Mouse (Mus musculus): ENCODE data around the gene Ankrd12. TPM values are rescaled to one million over a fixed set of nuclear protein-coding genes. Genes with fewer than 3 reads are reported as not detected.

Gene Ankrd12
- polyA plus RNA-seq, 1 experiment from 2014 or later: 24.0 TPM

GRCm38 (mm10) chr17:65939461-65940192 is 137.3 kb downstream of the Ankrd12 start:
- peaks cover 16% of the 10 kb centered on the region for H3K4me1 ChIP-seq (replicated peaks)
- H3K9ac ChIP-seq: no peak overlapping the region
- H3K4me3 ChIP-seq (replicated peaks): no peak overlapping the region
- H3K4me2 ChIP-seq (replicated peaks): no peak overlapping the region
- no peaks in the 10 kb centered on the region for H3K27me3 ChIP-seq (replicated peaks)
- 41% methylated on average over 14 of the region's 14 CpGs for WGBS
- 0 out of 2 replicates have a peak overlapping the region, but pooled peaks have one; percentile 19 for H3K27ac ChIP-seq
- H3K36me3 ChIP-seq: 0 out of 2 replicates have a peak, but pooled peaks cover 4% of the 10 kb centered on the region
- H3K9me3 ChIP-seq: no peaks in the 10 kb centered on the region
- no peak for ATAC-seq

GRCm38 (mm10) chr17:65937671-65938070 is 139.2 kb downstream of the Ankrd12 start:
- H3K4me2 ChIP-seq (replicated peaks): no peak overlapping the region
- peaks cover 11% of the 10 kb centered on the region; the same call in 1 of the 2 replicates for H3K36me3 ChIP-seq
- ATAC-seq: no peak
- H3K9me3 ChIP-seq: no peaks in the 10 kb centered on the region
- H3K27me3 ChIP-seq (replicated peaks): no peaks in the 10 kb centered on the region
- peaks cover 16% of the 10 kb centered on the region for H3K4me1 ChIP-seq (replicated peaks)
- H3K9ac ChIP-seq: no peak overlapping the region
- no peak overlapping the region for H3K4me3 ChIP-seq (replicated peaks)
- WGBS: 91% methylated on average over 9 of the region's 9 CpGs
- no peak overlapping the region for H3K27ac ChIP-seq

GRCm38 (mm10) chr17:65933741-65934140 is 143.1 kb downstream of the Ankrd12 start:
- no peak overlapping the region for H3K4me2 ChIP-seq (replicated peaks)
- 92% methylated on average over 2 of the region's 2 CpGs for WGBS
- no peaks in the 10 kb centered on the region for H3K9me3 ChIP-seq
- no peak overlapping the region for H3K27ac ChIP-seq
- ATAC-seq: no peak
- no peak overlapping the region for H3K9ac ChIP-seq
- no peak overlapping the region for H3K4me3 ChIP-seq (replicated peaks)
- H3K4me1 ChIP-seq (replicated peaks): peaks cover 10% of the 10 kb centered on the region
- H3K27me3 ChIP-seq (replicated peaks): no peaks in the 10 kb centered on the region
- peaks cover 11% of the 10 kb centered on the region; the same call in 1 of the 2 replicates for H3K36me3 ChIP-seq

GRCm38 (mm10) chr17:65931525-65931924 is 145.4 kb downstream of the Ankrd12 start:
- H3K27me3 ChIP-seq (replicated peaks): no peaks in the 10 kb centered on the region
- 70% methylated on average over 6 of the region's 6 CpGs for WGBS
- H3K27ac ChIP-seq: 0 out of 2 replicates have a peak overlapping the region, but pooled peaks have one; percentile 14
- H3K4me2 ChIP-seq (replicated peaks): no peak overlapping the region
- no peak overlapping the region for H3K9ac ChIP-seq
- ATAC-seq: peak; percentile 17; the same call in 1 of the 2 replicates
- H3K9me3 ChIP-seq: no peaks in the 10 kb centered on the region
- H3K36me3 ChIP-seq: peaks cover 7% of the 10 kb centered on the region; the same call in 1 of the 2 replicates
- H3K4me1 ChIP-seq (replicated peaks): peaks cover 10% of the 10 kb centered on the region
- no peak overlapping the region for H3K4me3 ChIP-seq (replicated peaks)

- Histone ChIP-seq H3K9me3 (no peaks in the 10 kb centered on the region), H3K27ac (0 out of 2 replicates have a peak overlapping the region, but pooled peaks have one; percentile 14), H3K27me3 (replicated peaks) (no peaks in the 10 kb centered on the region), H3K4me3 (replicated peaks) (no peak overlapping the region), H3K36me3 (peaks cover 7% of the 10 kb centered on the region; the same call in 1 of the 2 replicates), H3K4me1 (replicated peaks) (peaks cover 10% of the 10 kb centered on the region), H3K9ac (no peak overlapping the region), H3K4me2 (replicated peaks) (no peak overlapping the region)
- peak; percentile 60; the same call in 1 of the 2 replicates for ATAC-seq
- 59% methylated on average over 6 of the region's 6 CpGs for WGBS
These were observed 145.9 kb downstream of the Ankrd12 start for GRCm38 (mm10) chr17:65930960-65931359.

- H3K9ac ChIP-seq: no peak overlapping the region
- no peak overlapping the region for H3K4me3 ChIP-seq (replicated peaks)
- no peaks in the 10 kb centered on the region for H3K9me3 ChIP-seq
- no peak overlapping the region for H3K27ac ChIP-seq
- H3K4me1 ChIP-seq (replicated peaks): peaks cover 10% of the 10 kb centered on the region
- no peak overlapping the region for H3K4me2 ChIP-seq (replicated peaks)
- WGBS: 87% methylated on average over 7 of the region's 7 CpGs
- peaks cover 7% of the 10 kb centered on the region; the same call in 1 of the 2 replicates for H3K36me3 ChIP-seq
- ATAC-seq: no peak
- H3K27me3 ChIP-seq (replicated peaks): no peaks in the 10 kb centered on the region
These were observed 146.6 kb downstream of the Ankrd12 start for GRCm38 (mm10) chr17:65930158-65930826.

GRCm38 (mm10) chr17:65929319-65929978 is 147.4 kb downstream of the Ankrd12 start:
- peak; percentile 77 for ATAC-seq
- no peak overlapping the region for H3K9ac ChIP-seq
- no peak overlapping the region for H3K4me3 ChIP-seq (replicated peaks)
- H3K27ac ChIP-seq: no peak overlapping the region
- peaks cover 7% of the 10 kb centered on the region; the same call in 1 of the 2 replicates for H3K36me3 ChIP-seq
- peaks cover 10% of the 10 kb centered on the region for H3K4me1 ChIP-seq (replicated peaks)
- H3K4me2 ChIP-seq (replicated peaks): no peak overlapping the region
- H3K27me3 ChIP-seq (replicated peaks): no peaks in the 10 kb centered on the region
- no peaks in the 10 kb centered on the region for H3K9me3 ChIP-seq
- WGBS: 79% methylated on average over 22 of the region's 22 CpGs

- peaks cover 10% of the 10 kb centered on the region for H3K4me1 ChIP-seq (replicated peaks)
- H3K9me3 ChIP-seq: no peaks in the 10 kb centered on the region
- H3K27me3 ChIP-seq (replicated peaks): no peaks in the 10 kb centered on the region
- no peak for ATAC-seq
- H3K27ac ChIP-seq: no peak overlapping the region
- 0 out of 2 replicates have a peak, but pooled peaks cover 4% of the 10 kb centered on the region for H3K36me3 ChIP-seq
- no peak overlapping the region for H3K4me3 ChIP-seq (replicated peaks)
- 87% methylated on average over 4 of the region's 4 CpGs for WGBS
- no peak overlapping the region for H3K9ac ChIP-seq
- no peak overlapping the region for H3K4me2 ChIP-seq (replicated peaks)
These were observed 149.8 kb downstream of the Ankrd12 start for GRCm38 (mm10) chr17:65927077-65927476.

GRCm38 (mm10) chr17:65924218-65924617 is 152.7 kb downstream of the Ankrd12 start:
- Histone ChIP-seq H3K4me2 (replicated peaks) (no peak overlapping the region), H3K27me3 (replicated peaks) (no peaks in the 10 kb centered on the region), H3K9ac (no peak overlapping the region), H3K9me3 (no peaks in the 10 kb centered on the region), H3K4me1 (replicated peaks) (0 out of 2 replicates have a peak, but pooled peaks cover 2% of the 10 kb centered on the region), H3K27ac (no peak overlapping the region), H3K36me3 (0 out of 2 replicates have a peak, but pooled peaks cover 4% of the 10 kb centered on the region), H3K4me3 (replicated peaks) (no peak overlapping the region)
- WGBS: 55% methylated on average over 5 of the region's 5 CpGs
- ATAC-seq: no peak

GRCm38 (mm10) chr17:65921975-65922374 is 154.9 kb downstream of the Ankrd12 start:
- no peak overlapping the region for H3K9ac ChIP-seq
- WGBS: 90% methylated on average over 6 of the region's 6 CpGs
- ATAC-seq: no peak
- 0 out of 2 replicates have a peak, but pooled peaks cover 4% of the 10 kb centered on the region for H3K36me3 ChIP-seq
- H3K27me3 ChIP-seq (replicated peaks): no peaks in the 10 kb centered on the region
- no peak overlapping the region for H3K4me2 ChIP-seq (replicated peaks)
- H3K27ac ChIP-seq: no peak overlapping the region
- H3K9me3 ChIP-seq: no peaks in the 10 kb centered on the region
- H3K4me3 ChIP-seq (replicated peaks): no peak overlapping the region
- 0 out of 2 replicates have a peak, but pooled peaks cover 2% of the 10 kb centered on the region for H3K4me1 ChIP-seq (replicated peaks)

- H3K27ac ChIP-seq: no peak overlapping the region
- WGBS: 61% methylated on average over 3 of the region's 3 CpGs
These were observed 157.7 kb downstream of the Ankrd12 start for GRCm38 (mm10) chr17:65919235-65919634.

More at GRCm38 (mm10) chr17:65919235-65919634, 157.7 kb downstream of the Ankrd12 start:
- no peaks in the 10 kb centered on the region for H3K9me3 ChIP-seq
- no peaks in the 10 kb centered on the region for H3K27me3 ChIP-seq (replicated peaks)
- H3K9ac ChIP-seq: no peak overlapping the region
- 0 out of 2 replicates have a peak, but pooled peaks cover 6% of the 10 kb centered on the region for H3K4me1 ChIP-seq (replicated peaks)
- 0 out of 2 replicates have a peak, but pooled peaks cover 4% of the 10 kb centered on the region for H3K36me3 ChIP-seq
- H3K4me3 ChIP-seq (replicated peaks): no peak overlapping the region
- peak; percentile 34; the same call in 1 of the 2 replicates for ATAC-seq
- no peak overlapping the region for H3K4me2 ChIP-seq (replicated peaks)
